Mouse (Mus musculus) macrophage (primary cell): ENCODE results near the gene Osbp. TPM values are rescaled to one million over a fixed set of nuclear protein-coding genes. Genes with fewer than 3 reads are reported as not detected.
"Not testable (repeated sequence)": the region's sequence is repeated elsewhere in the genome, so short reads cannot be mapped to it uniquely, and the experiment has no call there.

Source experiments
- H3K27ac ChIP-seq: fragments of 350-480 bp; formaldehyde crosslinking; 2 replicates; pipeline ENCODE4 v1.9.0; 2021
- H3K36me3 ChIP-seq: fragments of 350-480 bp; formaldehyde crosslinking; 2 replicates; pipeline ENCODE4 v1.9.0; 2021; ENCODE audit errors: inconsistent target
- H3K4me3 ChIP-seq: fragments of 350-480 bp; formaldehyde crosslinking; 2 replicates; pipeline ENCODE4 v1.9.0; 2021; ENCODE audit errors: inconsistent target
- H3K79me2 ChIP-seq: fragments of 350-480 bp; formaldehyde crosslinking; 2 replicates; pipeline ENCODE4 v1.9.0; 2021; ENCODE audit errors: inconsistent target
- WGBS: methylation state at CpG from one replicate; pipeline ENCODE4 v1.1.7; 2026; ENCODE audit warnings: inconsistent platforms; ENCODE audit not compliant: missing documents; 5-methylcytosine and 5-hydroxymethylcytosine counted together
- polyA plus RNA-seq: library from polyadenylated mRNA; stranded (reverse); fragments of 250-400 nt; gene quantifications from 3 replicates; pipeline ENCODE4 v1.2.4, GENCODE M21; 2018; ENCODE audit warnings: inconsistent platforms

Gene Osbp
- polyA plus RNA-seq, 1 experiment from 2014 or later, result 27.8 TPM

DNA sequence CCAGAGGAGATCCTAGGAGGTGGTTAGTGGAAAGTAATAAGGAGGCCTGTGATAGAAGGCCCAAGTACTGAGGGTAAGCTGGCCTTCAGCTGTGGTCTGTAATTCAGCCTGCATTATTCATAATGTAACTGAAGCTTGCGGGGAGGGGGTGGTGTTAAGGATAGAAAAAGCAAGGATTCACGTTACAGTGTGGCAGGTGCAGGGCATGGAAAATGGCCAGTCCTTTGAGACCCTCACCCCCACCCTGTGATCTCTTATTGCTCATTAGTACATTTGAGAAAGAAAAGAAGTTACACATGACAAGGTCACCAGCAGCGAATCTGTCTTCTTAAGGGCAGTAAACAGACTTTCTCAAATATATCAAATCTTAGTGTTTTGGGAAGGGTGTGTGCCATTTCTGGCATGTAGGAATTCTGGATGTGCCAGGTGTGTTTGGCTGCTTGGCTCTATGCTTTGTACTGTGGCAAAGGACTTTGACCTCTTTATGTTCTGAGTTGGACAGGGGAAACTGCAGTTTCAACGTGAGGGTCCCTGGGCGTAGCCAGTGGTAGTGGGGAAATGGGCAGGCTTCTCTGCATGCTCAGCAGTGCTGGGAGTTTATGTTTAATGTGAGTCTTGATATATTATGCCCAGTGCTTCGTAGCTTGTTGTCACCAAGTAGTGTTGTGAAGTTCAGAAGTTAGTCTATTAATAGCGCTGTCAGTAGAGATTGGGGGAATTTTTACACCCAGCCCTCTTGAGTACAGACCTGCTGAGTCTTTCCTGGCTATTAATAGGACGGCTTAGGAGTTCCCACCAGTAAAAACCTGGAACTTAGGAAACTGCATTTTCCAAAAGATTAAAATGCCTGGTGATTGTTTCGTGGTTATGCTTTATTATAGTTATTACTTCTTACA lies 3.7 kb downstream of the Osbp start:
- peaks cover 75% of the 10 kb centered on the region for H3K79me2 ChIP-seq
- H3K27ac ChIP-seq, result peak overlapping the region; percentile 27; the same call in 1 of the 2 replicates
- no peak overlapping the region for H3K4me3 ChIP-seq
- WGBS, result 79% methylated on average over 9 of the region's 9 CpGs
- peaks cover 36% of the 10 kb centered on the region; the same call in 1 of the 2 replicates for H3K36me3 ChIP-seq

GRCm38 (mm10) chr19:11973511-11974222 lies 7.9 kb downstream of the Osbp start:
- peaks cover 67% of the 10 kb centered on the region for H3K79me2 ChIP-seq
- WGBS, result 77% methylated on average over 13 of the region's 13 CpGs
- H3K36me3 ChIP-seq, result peaks cover 75% of the 10 kb centered on the region
- no peak overlapping the region for H3K4me3 ChIP-seq
- no peak overlapping the region for H3K27ac ChIP-seq

DNA sequence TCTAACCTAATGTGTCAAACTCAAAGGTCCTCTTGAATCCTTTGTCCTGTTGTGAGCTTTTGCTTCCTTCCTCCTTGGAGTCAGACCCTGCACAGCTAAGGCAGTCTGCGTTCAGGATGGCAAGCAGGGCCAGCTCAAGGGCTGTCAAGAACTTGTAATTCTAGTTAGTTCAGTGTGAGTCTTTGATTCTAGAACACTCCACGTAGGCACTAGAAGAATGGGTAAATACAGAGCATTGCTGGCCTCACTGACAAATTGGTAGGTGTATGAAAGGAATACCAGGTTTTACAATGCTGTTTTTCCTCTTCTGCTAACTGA lies 8.4 kb downstream of the Osbp start:
- WGBS, result 97% methylated on average over 2 of the region's 2 CpGs
- no peak overlapping the region for H3K27ac ChIP-seq
- peaks cover 62% of the 10 kb centered on the region for H3K79me2 ChIP-seq
- peaks cover 80% of the 10 kb centered on the region for H3K36me3 ChIP-seq
- H3K4me3 ChIP-seq, result no peak overlapping the region

DNA sequence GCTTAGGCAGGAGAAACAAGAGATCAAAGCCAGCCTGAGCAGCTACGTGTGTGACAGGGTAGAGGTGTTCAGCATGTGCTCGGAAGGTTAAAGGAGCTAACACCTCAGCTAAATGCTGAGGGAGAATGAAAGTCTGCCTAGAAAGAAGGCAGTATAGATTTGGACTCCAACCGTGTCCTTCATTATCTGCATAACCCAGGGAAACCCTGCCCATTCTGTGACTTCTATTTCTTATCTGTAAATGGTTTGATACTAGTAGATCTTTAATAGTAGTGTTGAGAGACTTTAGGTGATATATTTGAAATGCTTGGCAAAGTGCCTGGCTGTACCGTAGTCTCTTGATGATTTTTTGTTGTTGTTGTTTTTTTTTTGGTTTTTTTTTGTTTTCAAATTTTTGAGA lies 9.9 kb downstream of the Osbp start:
- no peak overlapping the region for H3K27ac ChIP-seq
- H3K36me3 ChIP-seq, result peaks cover 92% of the 10 kb centered on the region
- WGBS, result 93% methylated on average over 4 of the region's 4 CpGs

GRCm38 (mm10) chr19:11977363-11977762 lies 11.6 kb downstream of the Osbp start:
- Histone ChIP-seq H3K36me3 (peaks cover 89% of the 10 kb centered on the region), H3K27ac (no peak overlapping the region), H3K79me2 (peaks cover 35% of the 10 kb centered on the region; the same call in 1 of the 2 replicates), H3K4me3 (no peak overlapping the region)
- 86% methylated on average over 5 of the region's 5 CpGs for WGBS

More for the DNA sequence above, 9.9 kb downstream of the Osbp start:
- Histone ChIP-seq H3K4me3 (no peak overlapping the region), H3K79me2 (peaks cover 51% of the 10 kb centered on the region; the same call in 1 of the 2 replicates)

- Histone ChIP-seq H3K36me3 (peaks cover 86% of the 10 kb centered on the region), H3K27ac (no peak overlapping the region), H3K79me2 (peaks cover 8% of the 10 kb centered on the region; the same call in 1 of the 2 replicates), H3K4me3 (no peak overlapping the region)
- 60% methylated on average over 4 of the region's 4 CpGs for WGBS
These were observed 14.7 kb downstream of the Osbp start for GRCm38 (mm10) chr19:11980471-11980870.

GRCm38 (mm10) chr19:11984614-11985013 lies 18.9 kb downstream of the Osbp start:
- H3K27ac ChIP-seq, H3K4me3 ChIP-seq, H3K79me2 ChIP-seq: not testable (repeated sequence)
- 100% methylated on average over 3 of the region's 5 CpGs for WGBS
- H3K36me3 ChIP-seq, result peaks cover 56% of the 10 kb centered on the region

DNA sequence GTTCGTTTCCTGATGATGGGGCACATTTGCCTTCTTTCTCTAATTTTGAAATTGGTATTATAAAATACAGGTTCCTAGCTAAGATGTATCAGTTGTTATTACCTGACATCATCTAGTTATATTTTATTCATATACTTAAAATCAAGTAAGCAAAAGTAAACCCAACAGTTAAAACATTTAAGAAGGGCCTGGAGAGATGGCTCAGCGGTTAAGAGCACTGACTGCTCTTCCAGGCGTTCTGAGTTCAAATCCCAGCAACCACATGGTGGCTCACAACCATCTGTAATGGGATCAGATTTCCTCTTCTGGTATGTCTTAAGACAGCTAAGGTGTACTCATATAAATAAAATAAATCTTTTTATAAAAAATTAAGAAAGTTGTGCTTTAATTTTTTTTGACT lies 22.1 kb downstream of the Osbp start:
- 100% methylated on average over 3 of the region's 3 CpGs for WGBS
- Histone ChIP-seq H3K79me2 (no peaks in the 10 kb centered on the region), H3K4me3 (no peak overlapping the region), H3K27ac (no peak overlapping the region), H3K36me3 (peaks cover 51% of the 10 kb centered on the region)

- H3K79me2 ChIP-seq, result no peaks in the 10 kb centered on the region
- peak overlapping the region; percentile 46 for H3K27ac ChIP-seq
- 29% methylated on average over 7 of the region's 7 CpGs for WGBS
- no peak overlapping the region for H3K4me3 ChIP-seq
- peaks cover 37% of the 10 kb centered on the region for H3K36me3 ChIP-seq
These were observed 23.6 kb downstream of the Osbp start for GRCm38 (mm10) chr19:11989334-11989733.

GRCm38 (mm10) chr19:11992034-11992433 lies 26.3 kb downstream of the Osbp start:
- Histone ChIP-seq H3K79me2 (no peaks in the 10 kb centered on the region), H3K36me3 (peaks cover 29% of the 10 kb centered on the region), H3K4me3 (no peak overlapping the region), H3K27ac (no peak overlapping the region)
- WGBS, result 93% methylated on average over 9 of the region's 9 CpGs

DNA sequence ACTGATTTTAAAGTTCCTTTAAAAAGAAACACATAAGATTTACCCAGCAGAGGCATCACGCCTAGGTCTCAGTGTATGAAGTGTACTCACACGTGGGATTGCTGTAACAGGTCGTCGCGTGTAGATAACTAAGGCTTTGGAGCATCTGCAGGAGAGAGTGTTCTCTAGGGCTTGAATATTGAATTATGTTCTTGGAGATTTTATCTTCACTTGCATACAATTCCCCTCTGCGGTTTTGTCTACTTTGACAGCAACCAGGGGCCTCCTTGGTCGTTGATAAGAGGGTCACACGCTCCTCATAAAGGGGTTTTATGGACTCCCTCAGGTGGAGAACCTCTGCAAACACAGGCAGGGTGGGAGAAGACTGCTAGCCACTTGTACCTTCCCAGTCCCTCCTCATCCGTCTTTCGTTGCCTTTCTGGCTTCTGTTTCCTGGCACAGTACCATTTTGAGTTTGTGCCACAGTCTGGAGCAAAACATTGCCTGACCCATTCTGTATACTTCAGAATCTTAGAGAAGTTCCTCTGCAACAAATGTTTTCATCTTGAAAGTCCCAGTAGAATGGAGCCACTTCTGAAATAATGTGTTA lies 26.8 kb downstream of the Osbp start:
- Histone ChIP-seq H3K27ac (no peak overlapping the region), H3K79me2 (no peaks in the 10 kb centered on the region), H3K36me3 (peaks cover 29% of the 10 kb centered on the region), H3K4me3 (no peak overlapping the region)
- 90% methylated on average over 10 of the region's 10 CpGs for WGBS

DNA sequence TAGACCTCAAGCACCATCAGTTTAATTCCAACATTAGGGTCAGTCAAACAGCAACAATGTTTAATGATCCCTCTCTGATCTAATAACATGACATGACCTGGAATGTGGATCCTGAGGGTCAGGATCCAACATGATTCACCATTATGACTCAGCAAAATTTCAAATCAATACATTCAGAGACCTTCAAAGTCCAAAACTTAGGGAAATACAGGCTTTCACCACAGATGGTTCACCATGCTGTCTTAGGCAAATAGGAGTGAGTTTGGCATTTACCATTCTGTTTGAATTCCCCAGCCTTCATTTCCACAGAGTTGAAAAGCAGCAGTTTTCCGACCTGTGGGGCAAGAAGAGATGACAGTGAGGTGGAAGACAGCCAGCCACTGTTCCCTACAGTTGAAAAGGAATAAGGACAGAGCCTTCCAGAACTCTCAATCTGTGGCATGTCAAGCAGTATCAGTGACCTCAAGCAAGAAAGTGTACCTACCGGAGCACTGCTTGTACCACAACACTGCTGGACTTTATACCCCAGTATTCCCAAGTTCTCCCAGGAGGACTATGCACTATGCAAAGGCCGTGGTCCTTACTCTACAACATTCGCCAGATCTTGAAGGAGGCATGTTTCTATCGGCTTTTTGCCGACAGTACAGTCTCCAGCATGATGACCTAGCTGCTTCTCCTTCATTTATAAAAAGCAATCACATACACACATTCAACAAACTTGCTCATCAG lies 29.1 kb downstream of the Osbp start:
- WGBS, result 93% methylated on average over 6 of the region's 6 CpGs
- H3K79me2 ChIP-seq, result no peaks in the 10 kb centered on the region
- no peak overlapping the region for H3K27ac ChIP-seq
- no peak overlapping the region for H3K4me3 ChIP-seq
- peaks cover 29% of the 10 kb centered on the region for H3K36me3 ChIP-seq

- no peak overlapping the region for H3K4me3 ChIP-seq
- WGBS, result 97% methylated on average over 2 of the region's 2 CpGs
- H3K36me3 ChIP-seq, result peaks cover 23% of the 10 kb centered on the region
- no peaks in the 10 kb centered on the region for H3K79me2 ChIP-seq
- no peak overlapping the region for H3K27ac ChIP-seq
These were observed 30.1 kb downstream of the Osbp start for GRCm38 (mm10) chr19:11995722-11996448.

DNA sequence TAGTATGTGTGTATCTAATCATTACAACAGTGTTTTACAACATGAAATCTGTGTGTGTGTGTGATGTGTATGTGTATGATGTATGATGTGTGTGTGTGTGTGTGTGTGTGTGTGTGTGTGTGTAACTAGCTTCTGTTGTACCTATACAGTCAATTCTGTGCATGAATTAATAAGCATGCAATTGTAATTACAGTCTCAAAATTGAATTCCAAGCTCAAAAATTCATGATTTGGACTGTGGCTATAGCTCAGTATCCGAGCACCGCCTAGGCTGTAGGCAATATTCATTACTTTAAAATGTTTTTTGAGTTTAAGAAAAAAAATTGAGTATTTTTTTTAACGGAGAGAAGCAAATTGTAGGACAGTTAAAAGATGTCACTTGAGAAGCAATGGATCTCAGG lies 35.9 kb downstream of the Osbp start:
- H3K79me2 ChIP-seq, result no peaks in the 10 kb centered on the region
- no peaks in the 10 kb centered on the region for H3K36me3 ChIP-seq
- H3K27ac ChIP-seq, result no peak overlapping the region
- H3K4me3 ChIP-seq, result no peak overlapping the region
- WGBS, result 34% methylated on average over 3 of the region's 3 CpGs
